Mouse (Mus musculus): ENCODE data around the gene Stk32b. TPM values are rescaled to one million over a fixed set of nuclear protein-coding genes. Genes with fewer than 3 reads are reported as not detected.

The Stk32b gene
- total and polyA plus RNA-seq, 2 experiments from 2014 or later: 18.9 to 22.8 TPM

GRCm38 (mm10) chr5:37708124-37708523 lies 8.8 kb downstream of the Stk32b start:
- DNase-seq (no peak), ATAC-seq (no peak)
- H3K4me2 ChIP-seq (ENCODE audit: low read depth): no peak overlapping the region
- no peaks in the 10 kb centered on the region for H3K4me1 ChIP-seq (ENCODE audit: insufficient read depth)
- H3K9me3 ChIP-seq (ENCODE audit: low read length): no peaks in the 10 kb centered on the region
- H3K27ac ChIP-seq (ENCODE audit: low read depth, low read length): no peak overlapping the region
- H3K36me3 ChIP-seq (ENCODE audit: insufficient read depth): no peaks in the 10 kb centered on the region; the same call in 1 of the 2 replicates
- H3K4me3 ChIP-seq (ENCODE audit: low read depth, low read length): no peak overlapping the region
- H3K27me3 ChIP-seq (ENCODE audit: insufficient read depth, low read length): no peaks in the 10 kb centered on the region
- 64% methylated on average over 3 of the region's 3 CpGs for WGBS
- TF ChIP-seq CTCF (IDR thresholded peaks at IDR 0.05; ENCODE audit: low read depth): peak; percentile 39
- no peak overlapping the region for H3K9ac ChIP-seq

- 65% methylated on average over 2 of the region's 2 CpGs for WGBS
- H3K9me3 ChIP-seq (ENCODE audit: low read length): no peaks in the 10 kb centered on the region
- no peak for TF ChIP-seq CTCF (IDR thresholded peaks at IDR 0.05; ENCODE audit: low read depth)
Observed at GRCm38 (mm10) chr5:37704962-37705361, 12.0 kb downstream of the Stk32b start.

GRCm38 (mm10) chr5:37699757-37700156 lies 17.2 kb downstream of the Stk32b start:
- 52% methylated on average over 12 of the region's 12 CpGs for WGBS
- no peak for TF ChIP-seq CTCF (IDR thresholded peaks at IDR 0.05; ENCODE audit: low read depth)
- ATAC-seq (peak; percentile 78), DNase-seq (peak; percentile 46)
- no peaks in the 10 kb centered on the region for H3K36me3 ChIP-seq (ENCODE audit: insufficient read depth)
- peaks cover 3% of the 10 kb centered on the region; the same call in 1 of the 2 replicates for H3K4me1 ChIP-seq (ENCODE audit: insufficient read depth)
- H3K9me3 ChIP-seq (ENCODE audit: low read length): no peaks in the 10 kb centered on the region
- H3K27ac ChIP-seq (ENCODE audit: low read depth, low read length): no peak overlapping the region
- no peak overlapping the region for H3K4me3 ChIP-seq (ENCODE audit: low read depth, low read length)
- H3K4me2 ChIP-seq (ENCODE audit: low read depth): peak overlapping the region; percentile 33; the same call in 1 of the 2 replicates
- no peak overlapping the region for H3K9ac ChIP-seq
- no peaks in the 10 kb centered on the region for H3K27me3 ChIP-seq (ENCODE audit: insufficient read depth, low read length)

More at GRCm38 (mm10) chr5:37704962-37705361, 12.0 kb downstream of the Stk32b start:
- no peaks in the 10 kb centered on the region for H3K36me3 ChIP-seq (ENCODE audit: insufficient read depth)
- no peak overlapping the region for H3K9ac ChIP-seq
- no peak overlapping the region for H3K4me3 ChIP-seq (ENCODE audit: low read depth, low read length)
- H3K4me2 ChIP-seq (ENCODE audit: low read depth): no peak overlapping the region
- ATAC-seq (no peak), DNase-seq (no peak)
- H3K27ac ChIP-seq (ENCODE audit: low read depth, low read length): no peak overlapping the region
- H3K27me3 ChIP-seq (ENCODE audit: insufficient read depth, low read length): no peaks in the 10 kb centered on the region
- H3K4me1 ChIP-seq (ENCODE audit: insufficient read depth): no peaks in the 10 kb centered on the region

GRCm38 (mm10) chr5:37697286-37697685 lies 19.7 kb downstream of the Stk32b start:
- no peak for ATAC-seq
- H3K9me3 ChIP-seq (ENCODE audit: low read length): no peaks in the 10 kb centered on the region
- WGBS: 88% methylated on average over 7 of the region's 7 CpGs
- TF ChIP-seq CTCF (IDR thresholded peaks at IDR 0.05; ENCODE audit: low read depth): no peak
- H3K27ac ChIP-seq (ENCODE audit: low read depth, low read length): no peak overlapping the region
- no peaks in the 10 kb centered on the region for H3K27me3 ChIP-seq (ENCODE audit: insufficient read depth, low read length)
- DNase-seq: no peak
- no peak overlapping the region for H3K4me3 ChIP-seq (ENCODE audit: low read depth, low read length)
- H3K4me1 ChIP-seq (ENCODE audit: insufficient read depth): peaks cover 3% of the 10 kb centered on the region; the same call in 1 of the 2 replicates
- H3K36me3 ChIP-seq (ENCODE audit: insufficient read depth): no peaks in the 10 kb centered on the region
- no peak overlapping the region for H3K9ac ChIP-seq
- H3K4me2 ChIP-seq (ENCODE audit: low read depth): no peak overlapping the region

- WGBS: 11% methylated on average over 4 of the region's 4 CpGs
- ATAC-seq: peak; percentile 29; the same call in 1 of the 2 replicates
- no peak for TF ChIP-seq CTCF (IDR thresholded peaks at IDR 0.05; ENCODE audit: low read depth)
- Histone ChIP-seq H3K4me1 (ENCODE audit: insufficient read depth) (peaks cover 3% of the 10 kb centered on the region; the same call in 1 of the 2 replicates), H3K9ac (no peak overlapping the region), H3K27ac (ENCODE audit: low read depth, low read length) (no peak overlapping the region), H3K4me3 (ENCODE audit: low read depth, low read length) (no peak overlapping the region), H3K27me3 (ENCODE audit: insufficient read depth, low read length) (no peaks in the 10 kb centered on the region), H3K4me2 (ENCODE audit: low read depth) (no peak overlapping the region), H3K36me3 (ENCODE audit: insufficient read depth) (no peaks in the 10 kb centered on the region), H3K9me3 (ENCODE audit: low read length) (no peaks in the 10 kb centered on the region)
- no peak for DNase-seq
Observed at GRCm38 (mm10) chr5:37695773-37696172, 21.2 kb downstream of the Stk32b start.

GRCm38 (mm10) chr5:37692759-37693158 lies 24.2 kb downstream of the Stk32b start:
- H3K9me3 ChIP-seq (ENCODE audit: low read length): no peaks in the 10 kb centered on the region
- ATAC-seq (no peak), DNase-seq (no peak)
- WGBS: 86% methylated on average over 3 of the region's 3 CpGs
- H3K4me1 ChIP-seq (ENCODE audit: insufficient read depth): peaks cover 3% of the 10 kb centered on the region; the same call in 1 of the 2 replicates
- no peak for TF ChIP-seq CTCF (IDR thresholded peaks at IDR 0.05; ENCODE audit: low read depth)
- H3K36me3 ChIP-seq (ENCODE audit: insufficient read depth): no peaks in the 10 kb centered on the region
- no peaks in the 10 kb centered on the region for H3K27me3 ChIP-seq (ENCODE audit: insufficient read depth, low read length)
- H3K4me2 ChIP-seq (ENCODE audit: low read depth): no peak overlapping the region
- H3K27ac ChIP-seq (ENCODE audit: low read depth, low read length): no peak overlapping the region
- no peak overlapping the region for H3K9ac ChIP-seq
- H3K4me3 ChIP-seq (ENCODE audit: low read depth, low read length): no peak overlapping the region

GRCm38 (mm10) chr5:37670781-37671180 lies 46.2 kb downstream of the Stk32b start:
- Histone ChIP-seq H3K4me1 (ENCODE audit: insufficient read depth) (no peaks in the 10 kb centered on the region), H3K4me3 (ENCODE audit: low read depth, low read length) (no peak overlapping the region), H3K36me3 (ENCODE audit: insufficient read depth) (no peaks in the 10 kb centered on the region), H3K27me3 (ENCODE audit: insufficient read depth, low read length) (no peaks in the 10 kb centered on the region), H3K27ac (ENCODE audit: low read depth, low read length) (no peak overlapping the region), H3K9me3 (ENCODE audit: low read length) (no peaks in the 10 kb centered on the region), H3K9ac (no peak overlapping the region), H3K4me2 (ENCODE audit: low read depth) (no peak overlapping the region)
- no peak for ATAC-seq
- no peak for DNase-seq
- 80% methylated on average over 7 of the region's 7 CpGs for WGBS
- TF ChIP-seq CTCF (IDR thresholded peaks at IDR 0.05; ENCODE audit: low read depth): no peak
